Mouse (Mus musculus) thymus, postnatal 10 days (tissue): ENCODE results near the gene Fdx1l.
"Not testable (repeated sequence)": the region's sequence is repeated elsewhere in the genome, so short reads cannot be mapped to it uniquely, and the experiment has no call there.

Experiments
- DNase-seq, 2 experiments: peaks; one replicate each; pipeline ENCODE4 v3.0.0; 2021; ENCODE audit warnings: low spot score in 2 of 2

Fdx1l gene

GRCm38 (mm10) chr9:21072641-21073040 lies 773 bp downstream of the Fdx1l start:
- no peak for DNase-seq

GRCm38 (mm10) chr9:21067006-21067684 lies 6.3 kb downstream of the Fdx1l start, which contains the start of gene Zglp1:
TSS of gene Zglp1 (minus strand) at chr9:21067093.
- DNase-seq: no peak

GRCm38 (mm10) chr9:21062928-21063327 lies 10.5 kb downstream of the Fdx1l start:
- no peak for DNase-seq

GRCm38 (mm10) chr9:21051578-21051977 lies 21.8 kb downstream of the Fdx1l start:
- no peak for DNase-seq

- DNase-seq: no peak
Measured at GRCm38 (mm10) chr9:21045235-21045634, 28.2 kb downstream of the Fdx1l start.

GRCm38 (mm10) chr9:21044785-21045184 lies 28.6 kb downstream of the Fdx1l start:
- DNase-seq: not testable (repeated sequence)

- no peak for DNase-seq
Measured at GRCm38 (mm10) chr9:21043563-21043962, 29.9 kb downstream of the Fdx1l start.

- no peak for DNase-seq
Measured at GRCm38 (mm10) chr9:21041308-21041707, 32.1 kb downstream of the Fdx1l start.

- DNase-seq: no peak
Measured at GRCm38 (mm10) chr9:21039779-21040178, 33.6 kb downstream of the Fdx1l start.

- no peak for DNase-seq
Measured at GRCm38 (mm10) chr9:21037481-21037891, 35.9 kb downstream of the Fdx1l start.

GRCm38 (mm10) chr9:21036666-21037065 lies 36.7 kb downstream of the Fdx1l start:
- no peak for DNase-seq

GRCm38 (mm10) chr9:21036161-21036560 lies 37.3 kb downstream of the Fdx1l start:
- DNase-seq: no peak

GRCm38 (mm10) chr9:21035586-21035985 lies 37.8 kb downstream of the Fdx1l start:
- DNase-seq: no peak

GRCm38 (mm10) chr9:21034481-21035085 lies 38.8 kb downstream of the Fdx1l start:
- DNase-seq: no peak

- peak; percentile 30 to 42 for DNase-seq
Measured at GRCm38 (mm10) chr9:21033136-21033535, 40.3 kb downstream of the Fdx1l start.

GRCm38 (mm10) chr9:21032491-21032890 lies 40.9 kb downstream of the Fdx1l start:
- no peak for DNase-seq

- DNase-seq: no peak
Measured at GRCm38 (mm10) chr9:21031896-21032351, 41.5 kb downstream of the Fdx1l start, which contains the start of gene Icam5. TSS of gene Icam5 (plus strand) at chr9:21032073.

- DNase-seq: peak; percentile 37 to 42
Measured at GRCm38 (mm10) chr9:21031251-21031895, 42.0 kb downstream of the Fdx1l start.

- DNase-seq: peak; percentile 86 to 87
Measured at GRCm38 (mm10) chr9:21030781-21031250, 42.6 kb downstream of the Fdx1l start.

GRCm38 (mm10) chr9:21030055-21030600 lies 43.3 kb downstream of the Fdx1l start:
- no peak for DNase-seq

- peak; percentile 63 to 78 for DNase-seq
Measured at GRCm38 (mm10) chr9:21029291-21030054, 43.9 kb downstream of the Fdx1l start, which contains the start of gene Icam4. TSS of gene Icam4 (plus strand) at chr9:21029373.
